Mouse (Mus musculus): ENCODE measurements around the gene Atp2b4. TPM values are rescaled to one million over a fixed set of nuclear protein-coding genes. Genes with fewer than 3 reads are reported as not detected.

The Atp2b4 gene
- polyA plus RNA-seq, 1 experiment, result 22.8 TPM

DNA sequence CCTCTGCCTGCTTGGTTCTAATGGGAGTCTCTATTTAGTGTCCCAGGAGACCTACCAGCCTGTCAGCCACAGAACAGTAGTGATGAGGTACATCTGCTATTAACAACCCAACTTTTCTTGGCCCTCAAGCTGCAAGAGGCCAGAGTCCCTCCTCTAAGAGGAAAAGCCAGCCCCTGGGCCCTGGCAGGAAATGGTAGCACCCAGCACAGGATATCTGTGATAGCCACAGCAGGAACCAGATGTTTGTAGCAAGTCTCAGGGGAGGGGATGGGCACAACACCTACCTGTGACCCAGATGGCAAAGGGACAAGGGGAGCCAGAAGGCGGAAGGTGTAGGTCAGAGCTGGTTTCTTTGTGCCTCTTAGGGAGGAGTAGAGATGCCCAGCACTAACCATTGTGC lies 106.0 kb downstream of the Atp2b4 start:
- Histone ChIP-seq H3K36me3 (ENCODE audit: control insufficient read depth, insufficient read depth, low read length) (no peaks in the 10 kb centered on the region), H3K4me1 (ENCODE audit: control insufficient read depth, insufficient read depth, low read length) (no peaks in the 10 kb centered on the region; the same call in 1 of the 2 replicates), H3K27ac (ENCODE audit: control insufficient read depth, insufficient read depth, low read depth, low read length) (no peak overlapping the region), H3K4me3 (ENCODE audit: control insufficient read depth, low read depth, low read length) (no peak overlapping the region), H3K27me3 (ENCODE audit: control insufficient read depth, insufficient read depth, low read length) (no peaks in the 10 kb centered on the region)
- TF ChIP-seq CTCF (IDR thresholded peaks at IDR 0.05; ENCODE audit: control insufficient read depth, insufficient read depth, insufficient replicate concordance, low read depth, low read length) (no peak), POLR2A (IDR thresholded peaks at IDR 0.05; ENCODE audit: control insufficient read depth, low read depth, low read length) (no peak)

DNA sequence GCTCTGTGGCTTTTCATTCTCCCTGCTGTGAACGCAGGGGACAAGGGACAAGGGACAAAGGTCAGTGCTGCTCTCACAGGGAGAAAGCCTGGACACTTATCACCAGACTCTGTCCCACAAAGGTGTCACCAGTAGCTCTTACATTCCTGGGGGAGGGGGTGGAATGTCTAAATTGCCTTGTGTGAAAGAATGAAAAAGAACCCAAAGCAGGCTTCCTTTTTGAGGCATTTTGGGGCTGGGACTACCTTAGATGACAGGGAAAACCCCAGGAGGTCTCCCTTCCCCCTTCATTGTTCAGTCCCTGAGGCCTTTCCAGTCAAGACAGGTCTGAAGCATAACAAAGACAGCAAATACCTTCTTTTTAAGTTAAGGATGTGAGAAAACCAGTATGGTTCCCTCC lies 106.5 kb downstream of the Atp2b4 start:
- Histone ChIP-seq H3K27me3 (ENCODE audit: control insufficient read depth, insufficient read depth, low read length) (no peaks in the 10 kb centered on the region), H3K27ac (ENCODE audit: control insufficient read depth, insufficient read depth, low read depth, low read length) (no peak overlapping the region), H3K36me3 (ENCODE audit: control insufficient read depth, insufficient read depth, low read length) (no peaks in the 10 kb centered on the region), H3K4me1 (ENCODE audit: control insufficient read depth, insufficient read depth, low read length) (no peaks in the 10 kb centered on the region; the same call in 1 of the 2 replicates), H3K4me3 (ENCODE audit: control insufficient read depth, low read depth, low read length) (no peak overlapping the region)
- TF ChIP-seq CTCF (IDR thresholded peaks at IDR 0.05; ENCODE audit: control insufficient read depth, insufficient read depth, insufficient replicate concordance, low read depth, low read length) (no peak), POLR2A (IDR thresholded peaks at IDR 0.05; ENCODE audit: control insufficient read depth, low read depth, low read length) (no peak)

DNA sequence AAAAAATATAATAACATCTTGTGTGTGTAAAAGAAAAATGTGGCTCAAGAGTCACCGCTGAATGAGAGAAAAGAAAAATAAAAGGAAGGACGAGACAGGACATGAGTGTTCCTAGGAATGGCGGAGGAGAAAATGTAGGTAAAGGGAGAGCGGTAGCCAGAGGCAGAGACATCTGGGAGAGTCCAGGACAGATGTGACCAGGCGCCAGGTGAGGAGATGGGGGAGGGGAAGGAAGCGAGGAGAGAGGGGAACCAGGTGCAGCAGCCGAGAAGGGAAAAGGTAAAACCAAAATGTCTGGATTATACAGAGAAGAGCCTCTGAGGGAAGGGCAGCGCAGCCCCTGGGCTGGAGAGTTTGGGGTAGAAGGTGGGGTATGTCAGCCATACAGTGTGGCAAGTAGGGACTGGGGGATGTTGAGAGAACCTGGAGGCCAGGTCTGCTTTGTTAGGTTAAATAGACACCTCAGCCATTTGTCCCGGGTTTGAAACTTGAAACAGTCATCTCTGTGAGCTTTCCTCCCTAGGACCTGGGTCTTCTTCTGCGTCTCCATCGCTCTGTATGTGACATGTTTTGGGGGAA lies 107.2 kb downstream of the Atp2b4 start:
- H3K4me3 ChIP-seq (ENCODE audit: control insufficient read depth, low read depth, low read length), result no peak overlapping the region

DNA sequence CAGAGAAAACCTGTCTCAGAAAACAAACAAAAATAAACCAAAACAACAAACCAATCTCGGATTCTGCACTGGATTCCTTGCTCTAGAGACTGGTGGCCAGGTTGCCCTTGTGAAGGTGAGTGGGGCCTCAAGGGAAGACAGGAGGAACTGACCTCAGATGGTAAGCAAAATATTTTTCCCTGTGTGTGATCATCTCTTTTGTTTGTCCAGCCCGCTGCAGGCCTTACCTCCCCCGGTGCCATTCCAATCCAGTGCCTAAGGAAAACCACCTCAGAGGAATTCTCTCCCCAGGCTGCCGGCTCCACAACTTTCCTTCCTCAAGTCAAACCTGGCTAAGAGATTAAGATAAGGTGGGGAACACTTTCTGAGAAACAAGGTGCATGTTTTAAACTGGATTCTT lies 108.6 kb downstream of the Atp2b4 start:
- no peaks in the 10 kb centered on the region; the same call in 1 of the 2 replicates for H3K4me1 ChIP-seq (ENCODE audit: control insufficient read depth, insufficient read depth, low read length)
- TF ChIP-seq POLR2A (IDR thresholded peaks at IDR 0.05; ENCODE audit: control insufficient read depth, low read depth, low read length) (no peak), CTCF (IDR thresholded peaks at IDR 0.05; ENCODE audit: control insufficient read depth, insufficient read depth, insufficient replicate concordance, low read depth, low read length) (no peak)
- H3K36me3 ChIP-seq (ENCODE audit: control insufficient read depth, insufficient read depth, low read length), result no peaks in the 10 kb centered on the region
- H3K27ac ChIP-seq (ENCODE audit: control insufficient read depth, insufficient read depth, low read depth, low read length), result no peak overlapping the region
- no peaks in the 10 kb centered on the region for H3K27me3 ChIP-seq (ENCODE audit: control insufficient read depth, insufficient read depth, low read length)
- no peak overlapping the region for H3K4me3 ChIP-seq (ENCODE audit: control insufficient read depth, low read depth, low read length)

More for the DNA sequence above, 107.2 kb downstream of the Atp2b4 start:
- Histone ChIP-seq H3K36me3 (ENCODE audit: control insufficient read depth, insufficient read depth, low read length) (no peaks in the 10 kb centered on the region), H3K27ac (ENCODE audit: control insufficient read depth, insufficient read depth, low read depth, low read length) (no peak overlapping the region), H3K4me1 (ENCODE audit: control insufficient read depth, insufficient read depth, low read length) (no peaks in the 10 kb centered on the region; the same call in 1 of the 2 replicates), H3K27me3 (ENCODE audit: control insufficient read depth, insufficient read depth, low read length) (no peaks in the 10 kb centered on the region)
- TF ChIP-seq CTCF (IDR thresholded peaks at IDR 0.05; ENCODE audit: control insufficient read depth, insufficient read depth, insufficient replicate concordance, low read depth, low read length), result no peak
- no peak for TF ChIP-seq POLR2A (IDR thresholded peaks at IDR 0.05; ENCODE audit: control insufficient read depth, low read depth, low read length)

DNA sequence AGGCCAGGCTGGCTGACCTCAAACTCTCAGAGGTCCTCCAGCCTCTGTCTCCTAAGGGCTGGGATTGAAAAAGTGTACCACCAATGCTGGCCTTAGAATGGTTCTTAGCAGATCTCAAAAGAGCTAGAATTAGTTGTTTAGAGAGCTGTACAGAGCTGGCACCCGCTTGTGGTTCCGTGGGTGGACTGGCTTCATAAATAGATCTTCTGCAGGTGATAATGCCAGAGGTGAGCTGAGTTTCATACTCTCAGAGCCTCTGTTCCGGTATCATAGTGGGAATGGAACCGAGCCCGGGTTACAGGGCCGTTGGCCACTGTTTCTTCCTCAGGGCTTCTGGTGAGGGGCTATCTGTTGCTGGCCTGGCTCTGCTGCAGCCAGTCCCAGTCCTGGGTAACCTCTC lies 109.8 kb downstream of the Atp2b4 start:
- H3K4me3 ChIP-seq (ENCODE audit: control insufficient read depth, low read depth, low read length), result no peak overlapping the region
- no peak overlapping the region for H3K27ac ChIP-seq (ENCODE audit: control insufficient read depth, insufficient read depth, low read depth, low read length)
- H3K36me3 ChIP-seq (ENCODE audit: control insufficient read depth, insufficient read depth, low read length), result no peaks in the 10 kb centered on the region

DNA sequence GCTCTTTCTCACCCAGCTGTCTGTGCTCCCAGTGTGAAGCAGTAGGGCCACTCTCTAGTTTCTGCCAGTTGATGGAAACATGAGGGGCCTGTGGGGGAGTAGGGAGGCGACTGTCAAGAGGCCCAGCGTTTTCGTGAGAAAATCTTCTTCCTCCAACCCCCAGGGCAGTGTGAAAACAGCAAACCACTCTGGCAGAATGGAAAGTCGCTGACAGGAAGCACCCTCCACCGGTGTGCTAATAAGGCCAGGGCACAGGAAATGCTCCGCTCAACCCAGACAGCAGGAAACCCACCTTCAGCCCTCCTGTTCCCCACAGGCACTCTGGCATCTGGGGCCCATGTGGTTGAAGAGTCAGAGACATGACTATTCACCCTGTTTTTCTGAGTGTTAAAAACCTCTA lies 110.9 kb downstream of the Atp2b4 start, which contains the start of gene Lax1:
Lax1 (minus strand) TSS at position 212 of the 400 bp plus-strand sequence.
- Histone ChIP-seq H3K27ac (ENCODE audit: control insufficient read depth, insufficient read depth, low read depth, low read length) (no peak within 1 kb of the TSS), H3K4me1 (ENCODE audit: control insufficient read depth, insufficient read depth, low read length) (no peaks in the 10 kb centered on the region; the same call in 1 of the 2 replicates), H3K27me3 (ENCODE audit: control insufficient read depth, insufficient read depth, low read length) (no peaks in the 10 kb centered on the region), H3K36me3 (ENCODE audit: control insufficient read depth, insufficient read depth, low read length) (no peaks in the 10 kb centered on the region), H3K4me3 (ENCODE audit: control insufficient read depth, low read depth, low read length) (no peak within 1 kb of the TSS)
- TF ChIP-seq CTCF (IDR thresholded peaks at IDR 0.05; ENCODE audit: control insufficient read depth, insufficient read depth, insufficient replicate concordance, low read depth, low read length) (no peak), POLR2A (IDR thresholded peaks at IDR 0.05; ENCODE audit: control insufficient read depth, low read depth, low read length) (no peak)

More for the DNA sequence above, 109.8 kb downstream of the Atp2b4 start:
- H3K27me3 ChIP-seq (ENCODE audit: control insufficient read depth, insufficient read depth, low read length), result no peaks in the 10 kb centered on the region
- TF ChIP-seq POLR2A (IDR thresholded peaks at IDR 0.05; ENCODE audit: control insufficient read depth, low read depth, low read length), result no peak
- no peak for TF ChIP-seq CTCF (IDR thresholded peaks at IDR 0.05; ENCODE audit: control insufficient read depth, insufficient read depth, insufficient replicate concordance, low read depth, low read length)
- no peaks in the 10 kb centered on the region; the same call in 1 of the 2 replicates for H3K4me1 ChIP-seq (ENCODE audit: control insufficient read depth, insufficient read depth, low read length)

DNA sequence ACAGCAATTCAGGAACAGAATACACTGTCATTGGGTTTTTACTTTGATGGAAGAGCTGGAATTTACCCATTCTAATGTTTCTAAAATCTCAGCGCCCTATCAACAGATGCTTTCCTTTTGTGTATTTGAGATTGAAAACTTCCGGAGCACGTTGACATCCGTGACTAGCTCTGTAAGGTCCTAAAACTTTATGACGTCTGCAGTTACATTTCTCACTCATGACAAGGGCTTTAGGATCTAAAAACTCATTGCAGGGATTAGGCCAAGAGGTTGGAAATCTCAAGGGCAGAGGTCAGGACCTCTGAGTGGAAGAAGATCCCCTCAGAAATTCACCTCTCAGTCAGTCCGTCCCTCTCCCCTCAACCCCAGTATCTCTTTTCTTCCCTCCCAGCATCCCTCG lies 112.5 kb downstream of the Atp2b4 start:
- Histone ChIP-seq H3K27me3 (ENCODE audit: control insufficient read depth, insufficient read depth, low read length) (no peaks in the 10 kb centered on the region), H3K4me1 (ENCODE audit: control insufficient read depth, insufficient read depth, low read length) (peaks cover 2% of the 10 kb centered on the region; the same call in 1 of the 2 replicates), H3K4me3 (ENCODE audit: control insufficient read depth, low read depth, low read length) (no peak overlapping the region), H3K27ac (ENCODE audit: control insufficient read depth, insufficient read depth, low read depth, low read length) (no peak overlapping the region), H3K36me3 (ENCODE audit: control insufficient read depth, insufficient read depth, low read length) (no peaks in the 10 kb centered on the region)
- no peak for TF ChIP-seq CTCF (IDR thresholded peaks at IDR 0.05; ENCODE audit: control insufficient read depth, insufficient read depth, insufficient replicate concordance, low read depth, low read length)
- no peak for TF ChIP-seq POLR2A (IDR thresholded peaks at IDR 0.05; ENCODE audit: control insufficient read depth, low read depth, low read length)
